Mouse (Mus musculus) hindbrain, embryonic 11.5 days (tissue): Measurements from ENCODE around the gene Gucd1. TPM values are rescaled to one million over a fixed set of nuclear protein-coding genes. Genes with fewer than 3 reads are reported as not detected.
"Not testable (repeated sequence)": the region's sequence is repeated elsewhere in the genome, so short reads cannot be mapped to it uniquely, and the experiment has no call there.

Experiments
- ATAC-seq: fragments of 200-750 bp; cut with Nextera tagmentation; 2 replicates; pipeline ENCODE4 v1.8.0; 2017; ENCODE audit warnings: mild to moderate bottlenecking, moderate TSS enrichment, moderate library complexity; ENCODE audit not compliant: low FRiP score
- DNase-seq: peaks from one replicate; pipeline ENCODE4 v3.0.0-alpha.2; 2015; ENCODE audit warnings: low spot score
- H3K27ac ChIP-seq: fragments of 300-500 bp; sonication (generic); 2 replicates; pipeline ENCODE4 v1.5.1; 2014; ENCODE audit warnings: mild to moderate bottlenecking, low read depth, low read length
- H3K27me3 ChIP-seq: fragments of 300-500 bp; sonication (generic); 2 replicates; pipeline ENCODE4 v1.6.1; 2014; ENCODE audit warnings: mild to moderate bottlenecking, low read length, moderate library complexity, mixed read lengths; ENCODE audit not compliant: control insufficient read depth, insufficient read depth
- H3K36me3 ChIP-seq: fragments of 300-500 bp; sonication (generic); 2 replicates; pipeline ENCODE4 v1.6.1; 2014; ENCODE audit warnings: mild to moderate bottlenecking, low read length, moderate library complexity, mixed read lengths; ENCODE audit not compliant: control insufficient read depth, insufficient read depth
- H3K4me1 ChIP-seq: fragments of 300-500 bp; sonication (generic); replicated peaks from 2 replicates; pipeline ENCODE4 v1.6.1; 2014; ENCODE audit warnings: low read length, mixed read lengths; ENCODE audit not compliant: control insufficient read depth, insufficient read depth
- H3K4me2 ChIP-seq: fragments of 300-500 bp; sonication (generic); replicated peaks from 2 replicates; pipeline ENCODE4 v1.6.1; 2014; ENCODE audit warnings: mild to moderate bottlenecking, low read depth, low read length
- H3K4me3 ChIP-seq: fragments of 300-500 bp; sonication (generic); 2 replicates; pipeline ENCODE4 v1.5.1; 2014; ENCODE audit warnings: low read depth, low read length
- H3K9ac ChIP-seq: fragments of 300-500 bp; sonication (generic); 2 replicates; pipeline ENCODE4 v1.6.1; 2014; ENCODE audit warnings: low read depth, low read length
- H3K9me3 ChIP-seq: fragments of 300-500 bp; sonication (generic); 2 replicates; pipeline ENCODE4 v1.6.1; 2016; ENCODE audit warnings: low read length; ENCODE audit not compliant: control insufficient read depth
- WGBS: fragments of 180-500 bp; shearing (Covaris S2); extraction: QIAGEN DNeasy Blood & Tissue Kit; methylation state at CpG from one replicate; pipeline ENCODE4 v1.1.7; 2014; 5-methylcytosine and 5-hydroxymethylcytosine counted together
- polyA plus RNA-seq: library from polyadenylated mRNA; unstranded; fragments of >200 nt; fragmentation: Nextera tagmentation; extraction: Ambion mirVana; gene quantifications from 2 replicates; pipeline ENCODE4 v1.2.1, GENCODE M21; 2014

The Gucd1 gene
- polyA plus RNA-seq, 1 experiment from 2014 or later, result 26.7 TPM

DNA sequence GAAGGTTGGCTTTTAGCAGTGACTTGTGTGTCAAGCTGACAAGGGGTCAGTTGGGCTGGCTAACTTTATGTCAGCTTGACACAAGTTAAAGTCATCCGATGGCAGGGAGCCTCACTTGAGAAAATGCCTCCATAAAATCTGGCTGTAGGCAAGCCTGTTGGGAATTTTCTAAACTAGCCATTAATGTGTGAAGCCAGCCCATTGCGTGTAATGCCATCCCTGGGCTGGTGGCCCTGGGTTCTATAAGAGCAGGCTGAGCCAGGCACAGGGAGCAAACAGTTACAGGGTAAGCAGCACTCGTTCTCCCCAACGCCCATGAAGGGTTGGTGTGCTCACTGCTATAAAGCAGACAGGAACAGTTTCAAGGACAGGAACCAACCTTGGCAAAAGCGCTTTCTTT is 35.5 kb downstream of the Gucd1 start:
- DNase-seq (no peak), ATAC-seq (no peak)
- Histone ChIP-seq H3K27me3 (no peaks in the 10 kb centered on the region), H3K4me3 (no peak overlapping the region), H3K4me1 (no peaks in the 10 kb centered on the region), H3K4me2 (no peak overlapping the region), H3K9ac (no peak overlapping the region), H3K27ac (no peak overlapping the region), H3K36me3 (no peaks in the 10 kb centered on the region), H3K9me3 (no peaks in the 10 kb centered on the region)
- WGBS, result 91% methylated on average over 5 of the region's 5 CpGs

- no peak overlapping the region for H3K27ac ChIP-seq
- no peak overlapping the region for H3K4me2 ChIP-seq
- no peaks in the 10 kb centered on the region for H3K4me1 ChIP-seq
- WGBS, result 93% methylated on average over 4 of the region's 4 CpGs
- no peaks in the 10 kb centered on the region for H3K27me3 ChIP-seq
- no peaks in the 10 kb centered on the region for H3K36me3 ChIP-seq
- H3K9me3 ChIP-seq, result no peaks in the 10 kb centered on the region
- DNase-seq (no peak), ATAC-seq (no peak)
- no peak overlapping the region for H3K9ac ChIP-seq
- no peak overlapping the region for H3K4me3 ChIP-seq
These were observed 36.1 kb downstream of the Gucd1 start for GRCm38 (mm10) chr10:75481703-75482102.

DNA sequence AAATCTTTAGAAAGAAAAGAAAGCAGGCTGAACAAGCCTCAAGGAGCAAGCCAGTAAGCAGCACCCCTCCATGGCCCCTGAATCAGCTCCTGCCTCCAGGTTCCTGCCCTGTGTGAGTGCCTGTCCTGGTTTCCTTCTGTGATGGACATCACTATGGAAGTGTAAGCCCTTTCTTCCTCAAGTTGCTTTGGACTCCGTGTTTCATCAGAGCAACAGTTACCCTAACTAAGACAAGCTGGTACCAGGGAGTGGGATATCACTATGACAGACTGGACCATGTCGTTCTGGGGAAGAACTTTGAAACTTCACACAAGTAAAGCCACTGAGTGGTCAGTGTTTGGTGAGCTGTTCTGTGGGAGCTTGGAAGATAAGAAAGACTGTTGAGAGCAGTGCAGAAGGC is 37.8 kb downstream of the Gucd1 start:
- ATAC-seq (no peak), DNase-seq (no peak)
- H3K9ac ChIP-seq, result no peak overlapping the region
- 81% methylated on average over 2 of the region's 2 CpGs for WGBS
- H3K4me3 ChIP-seq, result no peak overlapping the region
- no peak overlapping the region for H3K27ac ChIP-seq
- no peaks in the 10 kb centered on the region for H3K4me1 ChIP-seq
- no peak overlapping the region for H3K4me2 ChIP-seq
- no peaks in the 10 kb centered on the region for H3K9me3 ChIP-seq
- no peaks in the 10 kb centered on the region for H3K36me3 ChIP-seq
- no peaks in the 10 kb centered on the region for H3K27me3 ChIP-seq

- no peak for ATAC-seq
- Histone ChIP-seq H3K4me3 (no peak overlapping the region), H3K4me2 (no peak overlapping the region), H3K4me1 (no peaks in the 10 kb centered on the region), H3K27ac (no peak overlapping the region), H3K9ac (no peak overlapping the region), H3K36me3 (no peaks in the 10 kb centered on the region), H3K9me3 (no peaks in the 10 kb centered on the region), H3K27me3 (no peaks in the 10 kb centered on the region)
- whole genome bisulfite sequencing, result 81% methylated on average over 9 of the region's 9 CpGs
- no peak for DNase-seq
These were observed 40.7 kb downstream of the Gucd1 start for GRCm38 (mm10) chr10:75477034-75477433.

DNA sequence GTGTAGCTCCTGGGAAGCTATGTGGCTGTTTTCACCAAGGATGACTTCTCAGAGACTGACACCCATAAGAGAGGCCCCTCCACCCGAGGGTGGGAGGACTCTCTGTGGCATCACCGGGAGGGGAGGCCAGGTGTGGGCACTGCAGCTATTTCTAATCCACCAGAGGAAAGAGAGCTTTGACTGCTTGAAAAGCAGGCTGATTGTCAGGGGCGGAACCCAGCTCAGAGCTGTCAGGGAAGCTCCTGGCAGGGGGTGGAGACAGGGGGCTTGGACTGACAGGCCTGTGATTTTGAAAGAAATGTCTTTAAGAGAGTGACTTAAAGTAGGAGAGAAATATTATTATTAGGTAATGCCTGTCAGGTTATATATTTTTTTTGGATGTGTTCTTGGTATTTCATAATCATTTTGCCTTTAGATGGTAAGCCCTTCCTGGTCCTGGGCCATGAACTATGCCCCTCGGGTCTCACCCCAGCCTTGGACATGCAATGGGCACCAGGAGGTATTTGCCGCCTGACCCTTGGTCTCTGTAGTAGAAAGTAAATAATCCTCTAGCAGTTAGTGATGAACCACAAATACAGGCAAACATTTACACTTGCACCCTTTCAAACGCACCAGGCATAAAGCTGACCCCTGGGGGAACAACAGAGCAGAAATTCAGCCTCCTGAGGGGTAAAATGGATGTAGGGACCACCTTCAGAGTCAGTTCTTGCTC is 42.5 kb downstream of the Gucd1 start:
- H3K27ac ChIP-seq, result not testable (repeated sequence)
- 19% methylated on average over 4 of the region's 6 CpGs for WGBS

GRCm38 (mm10) chr10:75474571-75474970 is 43.2 kb downstream of the Gucd1 start:
- no peak for ATAC-seq
- no peak overlapping the region for H3K27ac ChIP-seq
- no peaks in the 10 kb centered on the region for H3K9me3 ChIP-seq

More for the DNA sequence above, 42.5 kb downstream of the Gucd1 start:
- not testable (repeated sequence) for H3K4me1 ChIP-seq, H3K4me2 ChIP-seq, DNase-seq, H3K36me3 ChIP-seq, H3K9ac ChIP-seq, H3K9me3 ChIP-seq, ATAC-seq, H3K27me3 ChIP-seq, H3K4me3 ChIP-seq

GRCm38 (mm10) chr10:75473411-75473810 is 44.4 kb downstream of the Gucd1 start:
- Histone ChIP-seq H3K36me3 (no peaks in the 10 kb centered on the region), H3K9ac (no peak overlapping the region), H3K4me1 (no peaks in the 10 kb centered on the region), H3K27ac (no peak overlapping the region), H3K9me3 (no peaks in the 10 kb centered on the region), H3K27me3 (no peaks in the 10 kb centered on the region), H3K4me3 (no peak overlapping the region), H3K4me2 (no peak overlapping the region)
- 75% methylated on average over 8 of the region's 8 CpGs for WGBS
- no peak for DNase-seq
- ATAC-seq, result no peak

More at GRCm38 (mm10) chr10:75474571-75474970, 43.2 kb downstream of the Gucd1 start:
- no peak for DNase-seq
- WGBS, result 33% methylated on average over 5 of the region's 5 CpGs
- Histone ChIP-seq H3K36me3 (no peaks in the 10 kb centered on the region), H3K27me3 (no peaks in the 10 kb centered on the region), H3K9ac (no peak overlapping the region), H3K4me1 (no peaks in the 10 kb centered on the region), H3K4me2 (no peak overlapping the region), H3K4me3 (no peak overlapping the region)

DNA sequence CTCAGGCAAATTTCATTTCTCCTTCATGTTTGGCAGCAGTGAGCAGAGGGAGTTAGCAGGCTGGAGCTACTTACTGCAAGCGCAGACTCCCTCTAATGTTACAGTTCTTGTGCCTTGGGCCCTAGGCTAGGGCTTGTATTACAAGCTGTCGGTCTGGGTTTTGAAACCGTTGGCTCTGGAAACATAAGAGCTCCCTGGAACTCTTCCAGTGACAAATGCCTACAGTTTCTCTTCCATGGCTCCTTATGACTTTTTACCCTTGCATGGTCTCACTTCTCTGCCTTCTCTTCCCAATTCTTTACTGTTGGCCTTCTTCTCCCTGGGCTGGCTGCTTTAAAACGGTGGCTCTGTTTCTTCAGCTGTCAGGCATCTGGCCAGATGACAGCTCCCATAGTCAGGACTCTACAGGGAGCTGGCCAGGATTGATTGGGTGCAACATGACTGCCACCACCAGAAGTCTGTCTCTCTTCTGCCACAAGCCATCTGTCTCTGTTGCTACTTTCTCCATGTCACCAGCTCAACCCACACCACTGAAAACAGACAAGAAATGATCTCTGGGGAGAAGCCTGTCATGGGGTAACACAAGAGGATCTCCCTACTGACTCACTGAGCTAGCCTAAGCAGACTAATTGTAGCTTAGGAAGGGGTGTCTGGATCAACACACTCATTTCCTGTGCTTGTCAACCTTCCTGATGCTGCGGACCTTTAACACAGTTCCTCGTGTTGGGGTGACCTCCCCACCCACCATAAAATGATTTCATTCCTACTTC is 51.8 kb downstream of the Gucd1 start:
- WGBS, result 63% methylated on average over 6 of the region's 6 CpGs
- ATAC-seq, result no peak

DNA sequence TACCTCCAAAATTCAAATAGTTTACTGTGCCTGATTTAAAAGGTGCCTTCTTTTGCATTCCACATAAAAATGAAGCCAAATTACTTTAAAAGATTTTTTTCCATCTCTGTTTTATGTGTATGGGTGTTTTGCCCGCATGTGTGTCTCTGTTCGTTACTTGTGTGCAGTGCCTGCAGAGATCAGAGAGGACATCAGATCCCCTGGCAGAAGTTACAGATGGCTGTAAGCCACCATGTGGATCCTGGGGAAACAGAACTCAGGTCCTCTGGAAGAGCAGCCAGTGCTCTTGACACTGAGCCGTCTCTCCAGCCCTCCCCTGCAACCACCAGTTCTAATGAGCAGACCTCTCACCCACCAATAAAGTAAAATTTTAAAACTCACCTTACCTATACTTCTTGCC is 55.0 kb downstream of the Gucd1 start:
- no peaks in the 10 kb centered on the region for H3K36me3 ChIP-seq
- H3K27ac ChIP-seq, result no peak overlapping the region
- H3K4me3 ChIP-seq, result no peak overlapping the region
- no peaks in the 10 kb centered on the region for H3K27me3 ChIP-seq
- H3K9me3 ChIP-seq, result no peaks in the 10 kb centered on the region
- 86% methylated on average over 3 of the region's 3 CpGs for WGBS
- H3K4me1 ChIP-seq, result no peaks in the 10 kb centered on the region
- no peak overlapping the region for H3K9ac ChIP-seq
- no peak overlapping the region for H3K4me2 ChIP-seq
- no peak for ATAC-seq
- DNase-seq, result no peak

More for the DNA sequence above, 51.8 kb downstream of the Gucd1 start:
- no peak overlapping the region for H3K4me2 ChIP-seq
- H3K9me3 ChIP-seq, result no peaks in the 10 kb centered on the region
- no peak overlapping the region for H3K4me3 ChIP-seq
- no peaks in the 10 kb centered on the region for H3K4me1 ChIP-seq
- H3K36me3 ChIP-seq, result no peaks in the 10 kb centered on the region
- no peak overlapping the region for H3K9ac ChIP-seq
- H3K27ac ChIP-seq, result no peak overlapping the region
- DNase-seq, result no peak
- no peaks in the 10 kb centered on the region for H3K27me3 ChIP-seq
